Mouse (Mus musculus) limb, embryonic 13.5 days (tissue): ENCODE data around the gene Gpr155. TPM values are rescaled to one million over a fixed set of nuclear protein-coding genes. Genes with fewer than 3 reads are reported as not detected.

Source experiments
- ATAC-seq: fragments of 200-750 bp; cut with Nextera tagmentation; 2 replicates; pipeline ENCODE4 v1.8.0; 2017; ENCODE audit warnings: low read depth, moderate number of reproducible peaks, moderate TSS enrichment; ENCODE audit not compliant: low FRiP score
- H3K27ac ChIP-seq: fragments of 300-500 bp; sonication (generic); 2 replicates; pipeline ENCODE4 v1.5.1; 2015; ENCODE audit warnings: inconsistent platforms, mild to moderate bottlenecking, moderate library complexity
- H3K27me3 ChIP-seq: fragments of 300-500 bp; sonication (generic); 2 replicates; pipeline ENCODE4 v1.6.1; 2015; ENCODE audit warnings: mild to moderate bottlenecking, inconsistent platforms
- H3K36me3 ChIP-seq: fragments of 300-500 bp; sonication (generic); 2 replicates; pipeline ENCODE4 v1.6.1; 2015; ENCODE audit warnings: inconsistent platforms, mild to moderate bottlenecking, moderate library complexity
- H3K4me1 ChIP-seq: fragments of 300-500 bp; sonication (generic); 2 replicates; pipeline ENCODE4 v1.6.1; 2015; ENCODE audit warnings: inconsistent platforms
- H3K4me2 ChIP-seq: fragments of 300-500 bp; sonication (generic); replicated peaks from 2 replicates; pipeline ENCODE4 v1.6.1; 2015; ENCODE audit warnings: inconsistent platforms, mild to moderate bottlenecking, moderate library complexity
- H3K4me3 ChIP-seq: fragments of 300-500 bp; sonication (generic); 2 replicates; pipeline ENCODE4 v1.5.1; 2015; ENCODE audit warnings: moderate library complexity, mild to moderate bottlenecking, inconsistent platforms
- H3K9ac ChIP-seq: fragments of 300-500 bp; sonication (generic); 2 replicates; pipeline ENCODE4 v1.6.1; 2015; ENCODE audit warnings: mild to moderate bottlenecking, inconsistent platforms
- H3K9me3 ChIP-seq: fragments of 300-500 bp; sonication (generic); 2 replicates; pipeline ENCODE4 v1.6.1; 2016; ENCODE audit warnings: inconsistent platforms
- WGBS: fragments of 180-500 bp; shearing (Covaris S2); methylation state at CpG from one replicate; pipeline ENCODE4 v1.1.7; 2015; 5-methylcytosine and 5-hydroxymethylcytosine counted together
- polyA plus RNA-seq: library from polyadenylated mRNA; unstranded; fragments of >200 nt; fragmentation: Nextera tagmentation; extraction: Ambion mirVana; gene quantifications from 2 replicates; pipeline ENCODE4 v1.2.1, GENCODE M21; 2015

Gene Gpr155
- polyA plus RNA-seq, 1 experiment from 2014 or later = 4.7 TPM

- H3K9ac ChIP-seq = no peak overlapping the region
- peaks cover 25% of the 10 kb centered on the region for H3K4me1 ChIP-seq
- no peaks in the 10 kb centered on the region for H3K9me3 ChIP-seq
- H3K27me3 ChIP-seq = no peaks in the 10 kb centered on the region
- no peak overlapping the region for H3K27ac ChIP-seq
- H3K36me3 ChIP-seq = no peaks in the 10 kb centered on the region
- ATAC-seq = no peak
- WGBS = 92% methylated on average over 7 of the region's 7 CpGs
- no peak overlapping the region for H3K4me2 ChIP-seq
- no peak overlapping the region for H3K4me3 ChIP-seq
Observed at GRCm38 (mm10) chr2:73404980-73405379, 18.6 kb upstream of the Gpr155 start.

GRCm38 (mm10) chr2:73404442-73404841 lies 18.1 kb upstream of the Gpr155 start:
- no peaks in the 10 kb centered on the region for H3K9me3 ChIP-seq
- 81% methylated on average over 9 of the region's 9 CpGs for WGBS
- H3K9ac ChIP-seq = no peak overlapping the region
- no peak overlapping the region for H3K4me2 ChIP-seq
- H3K27me3 ChIP-seq = no peaks in the 10 kb centered on the region
- peaks cover 25% of the 10 kb centered on the region for H3K4me1 ChIP-seq
- no peaks in the 10 kb centered on the region for H3K36me3 ChIP-seq
- H3K4me3 ChIP-seq = no peak overlapping the region
- ATAC-seq = no peak
- H3K27ac ChIP-seq = no peak overlapping the region

- H3K27ac ChIP-seq = no peak overlapping the region
- ATAC-seq = no peak
- no peaks in the 10 kb centered on the region for H3K36me3 ChIP-seq
- H3K9ac ChIP-seq = no peak overlapping the region
- H3K9me3 ChIP-seq = no peaks in the 10 kb centered on the region
- H3K4me1 ChIP-seq = peaks cover 25% of the 10 kb centered on the region
- H3K4me3 ChIP-seq = no peak overlapping the region
- no peak overlapping the region for H3K4me2 ChIP-seq
- 74% methylated on average over 15 of the region's 15 CpGs for WGBS
- no peaks in the 10 kb centered on the region for H3K27me3 ChIP-seq
Observed at GRCm38 (mm10) chr2:73403385-73404013, 17.1 kb upstream of the Gpr155 start.

- Histone ChIP-seq H3K4me1 (peaks cover 25% of the 10 kb centered on the region), H3K36me3 (no peaks in the 10 kb centered on the region), H3K27ac (no peak overlapping the region), H3K9me3 (0 out of 2 replicates have a peak, but pooled peaks cover 4% of the 10 kb centered on the region), H3K4me2 (no peak overlapping the region), H3K9ac (no peak overlapping the region), H3K4me3 (no peak overlapping the region), H3K27me3 (no peaks in the 10 kb centered on the region)
- WGBS = 18% methylated on average over 1 of the region's 1 CpGs
- no peak for ATAC-seq
Observed at GRCm38 (mm10) chr2:73401689-73402088, 15.3 kb upstream of the Gpr155 start.

- Histone ChIP-seq H3K4me3 (no peak overlapping the region), H3K4me1 (peaks cover 18% of the 10 kb centered on the region), H3K9me3 (0 out of 2 replicates have a peak, but pooled peaks cover 4% of the 10 kb centered on the region), H3K9ac (no peak overlapping the region), H3K27ac (no peak overlapping the region), H3K36me3 (no peaks in the 10 kb centered on the region), H3K4me2 (no peak overlapping the region), H3K27me3 (no peaks in the 10 kb centered on the region)
- ATAC-seq = no peak
- 84% methylated on average over 2 of the region's 2 CpGs for WGBS
Observed at GRCm38 (mm10) chr2:73397476-73397875, 11.1 kb upstream of the Gpr155 start.

- ATAC-seq = no peak
- Histone ChIP-seq H3K27ac (no peak overlapping the region), H3K36me3 (no peaks in the 10 kb centered on the region), H3K27me3 (no peaks in the 10 kb centered on the region), H3K4me3 (no peak overlapping the region), H3K9ac (no peak overlapping the region), H3K4me1 (peaks cover 14% of the 10 kb centered on the region), H3K9me3 (0 out of 2 replicates have a peak, but pooled peaks cover 4% of the 10 kb centered on the region), H3K4me2 (no peak overlapping the region)
- WGBS = 76% methylated on average over 3 of the region's 3 CpGs
Observed at GRCm38 (mm10) chr2:73396828-73397325, 10.5 kb upstream of the Gpr155 start.

GRCm38 (mm10) chr2:73395516-73395915 lies 9.1 kb upstream of the Gpr155 start:
- no peaks in the 10 kb centered on the region for H3K36me3 ChIP-seq
- no peak overlapping the region for H3K4me2 ChIP-seq
- peaks cover under 1% of the 10 kb centered on the region; the same call in 1 of the 2 replicates for H3K4me1 ChIP-seq
- no peak overlapping the region for H3K27ac ChIP-seq
- 79% methylated on average over 8 of the region's 8 CpGs for WGBS
- no peak overlapping the region for H3K4me3 ChIP-seq
- H3K9ac ChIP-seq = no peak overlapping the region
- H3K27me3 ChIP-seq = no peaks in the 10 kb centered on the region
- no peak for ATAC-seq
- 0 out of 2 replicates have a peak, but pooled peaks cover 4% of the 10 kb centered on the region for H3K9me3 ChIP-seq

GRCm38 (mm10) chr2:73394476-73394875 lies 8.1 kb upstream of the Gpr155 start:
- H3K4me2 ChIP-seq = no peak overlapping the region
- H3K27me3 ChIP-seq = no peaks in the 10 kb centered on the region
- 92% methylated on average over 3 of the region's 3 CpGs for WGBS
- H3K9me3 ChIP-seq = 0 out of 2 replicates have a peak, but pooled peaks cover 4% of the 10 kb centered on the region
- no peaks in the 10 kb centered on the region for H3K36me3 ChIP-seq
- H3K27ac ChIP-seq = no peak overlapping the region
- ATAC-seq = no peak
- no peaks in the 10 kb centered on the region for H3K4me1 ChIP-seq
- no peak overlapping the region for H3K4me3 ChIP-seq
- no peak overlapping the region for H3K9ac ChIP-seq

GRCm38 (mm10) chr2:73392772-73393171 lies 6.4 kb upstream of the Gpr155 start:
- no peak overlapping the region for H3K4me3 ChIP-seq
- no peak overlapping the region for H3K4me2 ChIP-seq
- no peaks in the 10 kb centered on the region for H3K36me3 ChIP-seq
- H3K9ac ChIP-seq = no peak overlapping the region
- H3K9me3 ChIP-seq = 0 out of 2 replicates have a peak, but pooled peaks cover 4% of the 10 kb centered on the region
- H3K27ac ChIP-seq = no peak overlapping the region
- H3K27me3 ChIP-seq = no peaks in the 10 kb centered on the region
- 91% methylated on average over 2 of the region's 2 CpGs for WGBS
- H3K4me1 ChIP-seq = no peaks in the 10 kb centered on the region
- ATAC-seq = no peak

GRCm38 (mm10) chr2:73389951-73390350 lies 3.6 kb upstream of the Gpr155 start:
- H3K27ac ChIP-seq = no peak overlapping the region
- H3K4me3 ChIP-seq = no peak overlapping the region
- peaks cover 5% of the 10 kb centered on the region for H3K4me1 ChIP-seq
- H3K4me2 ChIP-seq = no peak overlapping the region
- H3K27me3 ChIP-seq = no peaks in the 10 kb centered on the region
- no peak for ATAC-seq
- WGBS = 91% methylated on average over 3 of the region's 3 CpGs
- no peaks in the 10 kb centered on the region for H3K36me3 ChIP-seq
- H3K9me3 ChIP-seq = no peaks in the 10 kb centered on the region
- H3K9ac ChIP-seq = no peak overlapping the region

GRCm38 (mm10) chr2:73387806-73388205 lies 1.4 kb upstream of the Gpr155 start:
- H3K9ac ChIP-seq = no peak overlapping the region
- no peak overlapping the region for H3K27ac ChIP-seq
- no peak overlapping the region for H3K4me2 ChIP-seq
- H3K36me3 ChIP-seq = no peaks in the 10 kb centered on the region
- peaks cover 5% of the 10 kb centered on the region for H3K4me1 ChIP-seq
- ATAC-seq = no peak
- no peaks in the 10 kb centered on the region for H3K27me3 ChIP-seq
- H3K9me3 ChIP-seq = no peaks in the 10 kb centered on the region
- no peak overlapping the region for H3K4me3 ChIP-seq
- 80% methylated on average over 1 of the region's 1 CpGs for WGBS

GRCm38 (mm10) chr2:73385641-73386355 lies 574 bp downstream of the Gpr155 start:
- peaks cover 5% of the 10 kb centered on the region for H3K4me1 ChIP-seq
- no peaks in the 10 kb centered on the region for H3K36me3 ChIP-seq
- ATAC-seq = no peak; the same call in 1 of the 2 replicates
- peak overlapping the region; percentile 75 for H3K9ac ChIP-seq
- H3K27me3 ChIP-seq = no peaks in the 10 kb centered on the region
- peak overlapping the region; percentile 78 for H3K4me3 ChIP-seq
- 3% methylated on average over 29 of the region's 29 CpGs for WGBS
- H3K4me2 ChIP-seq = peak overlapping the region; percentile 98
- no peak overlapping the region for H3K27ac ChIP-seq
- no peaks in the 10 kb centered on the region for H3K9me3 ChIP-seq
